Mouse (Mus musculus): ENCODE data around the gene Gm37419.

DNA sequence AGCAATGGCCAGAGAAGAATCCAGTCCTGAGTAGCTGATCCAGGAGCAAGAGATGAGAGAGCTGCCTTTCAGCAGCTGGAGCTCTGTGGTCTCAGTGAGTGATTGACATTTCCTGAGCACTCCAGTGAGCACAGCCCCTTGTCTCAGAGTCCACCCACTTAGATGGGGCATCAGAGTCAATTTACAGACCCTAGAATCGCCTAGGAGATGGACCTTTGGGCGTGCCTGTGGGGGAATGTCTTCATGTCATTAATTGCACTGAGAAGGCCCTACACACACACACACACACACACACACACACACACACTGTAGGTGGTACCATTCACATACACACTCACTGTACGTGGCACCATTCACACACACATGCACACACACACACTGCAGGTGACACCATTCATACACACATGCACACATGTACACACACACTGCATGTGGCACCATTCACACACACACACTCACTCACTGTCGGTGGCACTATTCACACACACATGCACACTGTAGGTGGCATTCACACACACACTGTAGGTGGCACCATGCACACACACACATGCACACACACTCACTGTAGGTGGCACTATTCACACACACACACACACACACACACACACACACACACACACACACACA, 36.1 kb upstream of the Gm37419 start:
- TF ChIP-seq POLR2A (IDR thresholded peaks at IDR 0.05; ENCODE audit: low read depth, low read length) (no peak), CTCF (conservative IDR thresholded peaks at IDR 0.05; ENCODE audit: insufficient read depth, insufficient read length, low read depth, low read length) (no peak)
